Mouse (Mus musculus) stomach, postnatal 0 days (tissue): ENCODE results near the gene Tmem104.

Experiments used
- CTCF ChIP-seq: IDR thresholded peaks from 2 replicates; pipeline ENCODE4 v1.5.1; 2016; ENCODE audit warnings: antibody characterized with exemption, low read depth, mild to moderate bottlenecking, moderate library complexity
- EP300 ChIP-seq: optimal IDR thresholded peaks from 2 replicates; pipeline ENCODE3; 2016; ENCODE audit warnings: antibody characterized with exemption

DNA sequence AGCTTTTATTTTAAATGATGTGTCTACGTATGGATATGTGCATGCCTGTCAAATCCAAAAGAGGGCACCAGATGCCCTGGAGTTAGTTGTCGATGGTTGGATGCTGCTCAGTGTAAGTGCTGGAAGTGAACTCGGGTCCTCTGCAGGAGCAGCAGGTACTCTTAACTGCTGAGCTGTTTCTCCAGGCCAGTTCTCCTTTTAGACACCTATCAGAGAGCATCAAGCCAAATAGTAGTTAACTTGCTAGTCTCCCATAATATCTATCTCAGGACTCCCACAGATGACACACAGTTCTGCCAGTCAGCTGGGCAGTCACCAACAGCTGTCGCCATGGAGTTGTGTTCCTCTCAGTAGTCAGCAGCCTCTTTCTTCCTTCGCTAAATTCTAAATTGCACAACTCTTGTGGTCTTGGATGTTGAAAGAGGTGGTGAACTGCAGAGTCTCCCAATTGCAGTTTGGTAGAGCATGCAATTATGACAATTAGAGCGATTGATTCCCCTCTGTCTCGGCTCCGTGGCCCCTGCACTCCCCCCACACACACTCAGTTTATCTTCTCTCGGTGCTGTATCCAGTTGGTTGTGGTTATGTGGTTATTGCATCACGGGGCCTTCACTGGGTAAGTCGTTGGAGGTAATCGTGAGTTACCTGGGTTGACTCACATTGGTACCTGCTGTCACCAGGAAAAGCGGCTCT lies 1.4 kb downstream of the Tmem104 start:
- TF ChIP-seq EP300 (no peak), CTCF (peak; percentile 22)
